Mouse (Mus musculus) ES-Bruce4 (cell line): ENCODE data around the gene Adck2. TPM values are rescaled to one million over a fixed set of nuclear protein-coding genes. Genes with fewer than 3 reads are reported as not detected.

ENCODE experiments used
- H3K27ac ChIP-seq: 2 replicates; pipeline ENCODE4 v1.5.1; 2012; ENCODE audit warnings: low read length, inconsistent platforms; ENCODE audit not compliant: insufficient read depth
- H3K27me3 ChIP-seq: 2 replicates; pipeline ENCODE4 v1.6.1; 2012; ENCODE audit warnings: mild to moderate bottlenecking, low read length, inconsistent platforms; ENCODE audit not compliant: control insufficient read depth, poor library complexity, insufficient read depth, severe bottlenecking
- H3K36me3 ChIP-seq: 2 replicates; pipeline ENCODE4 v1.6.1; 2012; ENCODE audit warnings: inconsistent platforms, mild to moderate bottlenecking, low read length, moderate library complexity; ENCODE audit not compliant: control insufficient read depth, poor library complexity, insufficient read depth, severe bottlenecking
- H3K4me1 ChIP-seq: one replicate; pipeline ENCODE4 v1.8.1; 2011; ENCODE audit warnings: low read length; ENCODE audit not compliant: control insufficient read depth, insufficient read depth
- H3K4me3 ChIP-seq: 2 replicates; pipeline ENCODE4 v1.5.1; 2011; ENCODE audit warnings: low read depth, mild to moderate bottlenecking, low read length
- H3K9ac ChIP-seq: 2 replicates; pipeline ENCODE4 v1.6.1; 2012; ENCODE audit warnings: low read depth, mild to moderate bottlenecking, inconsistent platforms; ENCODE audit not compliant: poor library complexity, severe bottlenecking
- H3K9me3 ChIP-seq: replicated peaks from 2 replicates; pipeline ENCODE4 v1.6.1; 2012; ENCODE audit warnings: mild to moderate bottlenecking, low read length, inconsistent platforms; ENCODE audit not compliant: control insufficient read depth, poor library complexity, insufficient read depth, severe bottlenecking
- CTCF ChIP-seq: IDR thresholded peaks from one replicate; pipeline ENCODE4 v1.8.1; 2011; ENCODE audit warnings: low read depth, low read length
- EP300 ChIP-seq: IDR thresholded peaks from 2 replicates; pipeline ENCODE4 v1.6.1; 2011; ENCODE audit warnings: low read depth, low read length; ENCODE audit not compliant: insufficient read depth
- POLR2A ChIP-seq: IDR thresholded peaks from one replicate; pipeline ENCODE4 v1.8.1; 2011; ENCODE audit warnings: low read length; ENCODE audit not compliant: insufficient read depth
- polyA plus RNA-seq: library from polyadenylated mRNA; stranded (reverse); fragments of >200 nt; gene quantifications from 2 replicates; pipeline ENCODE4 v1.2.4, GENCODE M21; 2011; ENCODE audit warnings: low read depth; ENCODE audit not compliant: missing spikeins, insufficient read depth, insufficient read length

Gene Adck2
- polyA plus RNA-seq, 1 experiment, result 11.6 TPM

DNA sequence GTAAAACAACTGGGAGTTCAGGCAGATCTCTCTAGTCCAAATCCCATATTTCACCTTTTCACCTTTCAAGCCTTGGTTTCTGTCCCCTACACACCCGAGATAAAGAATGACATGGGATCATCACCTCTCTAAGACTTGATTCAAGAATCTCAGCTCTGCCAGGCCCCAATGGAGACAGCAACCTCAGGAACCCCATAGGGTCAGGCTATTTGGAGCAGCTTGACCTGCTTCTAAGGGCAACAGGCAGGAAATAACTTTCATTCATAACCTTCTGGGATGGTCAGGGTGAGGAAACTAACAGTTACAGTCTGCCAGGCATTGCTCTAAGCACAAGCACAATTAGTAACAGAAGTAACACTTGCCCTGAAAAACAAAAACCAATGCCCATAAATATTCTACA, 37.1 kb upstream of the Adck2 start:
- Histone ChIP-seq H3K9ac (no peak overlapping the region), H3K4me1 (peaks cover 11% of the 10 kb centered on the region), H3K27me3 (no peaks in the 10 kb centered on the region), H3K4me3 (no peak overlapping the region), H3K27ac (no peak overlapping the region), H3K9me3 (no peaks in the 10 kb centered on the region), H3K36me3 (no peaks in the 10 kb centered on the region)
- TF ChIP-seq POLR2A (no peak), EP300 (no peak), CTCF (no peak)

DNA sequence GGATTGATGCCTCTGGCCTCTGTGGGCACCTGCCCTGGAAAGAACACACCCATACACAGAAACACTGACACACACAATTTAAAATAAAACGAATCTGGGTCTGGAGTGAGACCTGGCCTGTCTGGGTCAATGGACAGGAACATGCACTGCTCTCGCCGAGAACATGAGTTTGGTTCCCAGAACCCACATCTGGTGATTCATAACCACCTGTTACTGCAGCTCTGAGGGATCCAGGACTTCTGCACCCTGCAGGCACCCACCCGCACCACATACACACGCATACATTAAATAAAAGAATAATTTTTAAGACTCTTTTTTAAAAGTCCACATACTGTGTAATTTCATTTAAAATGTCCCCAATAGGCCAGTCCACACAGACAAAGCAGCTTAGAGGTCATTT, 36.4 kb upstream of the Adck2 start:
- no peak overlapping the region for H3K27ac ChIP-seq
- H3K4me3 ChIP-seq, result no peak overlapping the region
- H3K9ac ChIP-seq, result no peak overlapping the region
- no peaks in the 10 kb centered on the region for H3K36me3 ChIP-seq
- H3K4me1 ChIP-seq, result peaks cover 11% of the 10 kb centered on the region
- no peaks in the 10 kb centered on the region for H3K27me3 ChIP-seq
- no peaks in the 10 kb centered on the region for H3K9me3 ChIP-seq
- TF ChIP-seq CTCF (no peak), EP300 (no peak), POLR2A (no peak)

DNA sequence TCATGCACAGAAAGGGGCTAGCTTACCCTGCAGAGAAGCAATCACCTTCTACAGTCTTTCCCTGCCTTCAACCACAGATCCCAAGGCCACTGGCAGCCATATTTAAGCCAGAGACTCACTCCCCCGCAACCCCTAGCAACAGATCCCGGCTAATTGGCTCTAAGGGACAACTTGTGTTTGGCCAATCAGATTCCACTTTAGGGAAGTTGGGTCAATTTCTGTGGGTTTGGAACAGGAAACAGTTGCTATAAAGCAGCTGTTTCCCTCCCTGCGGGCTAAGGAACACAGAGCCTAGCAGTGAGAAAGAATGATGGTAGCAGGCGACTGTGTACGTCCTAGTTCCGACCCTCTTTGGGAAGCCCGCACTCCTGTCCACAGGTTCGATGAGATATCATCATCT, 35.4 kb upstream of the Adck2 start:
- Histone ChIP-seq H3K9ac (no peak overlapping the region), H3K9me3 (no peaks in the 10 kb centered on the region), H3K27me3 (no peaks in the 10 kb centered on the region), H3K4me3 (no peak overlapping the region), H3K36me3 (no peaks in the 10 kb centered on the region), H3K4me1 (peaks cover 16% of the 10 kb centered on the region), H3K27ac (no peak overlapping the region)
- no peak for TF ChIP-seq CTCF
- TF ChIP-seq EP300, result no peak
- no peak for TF ChIP-seq POLR2A

DNA sequence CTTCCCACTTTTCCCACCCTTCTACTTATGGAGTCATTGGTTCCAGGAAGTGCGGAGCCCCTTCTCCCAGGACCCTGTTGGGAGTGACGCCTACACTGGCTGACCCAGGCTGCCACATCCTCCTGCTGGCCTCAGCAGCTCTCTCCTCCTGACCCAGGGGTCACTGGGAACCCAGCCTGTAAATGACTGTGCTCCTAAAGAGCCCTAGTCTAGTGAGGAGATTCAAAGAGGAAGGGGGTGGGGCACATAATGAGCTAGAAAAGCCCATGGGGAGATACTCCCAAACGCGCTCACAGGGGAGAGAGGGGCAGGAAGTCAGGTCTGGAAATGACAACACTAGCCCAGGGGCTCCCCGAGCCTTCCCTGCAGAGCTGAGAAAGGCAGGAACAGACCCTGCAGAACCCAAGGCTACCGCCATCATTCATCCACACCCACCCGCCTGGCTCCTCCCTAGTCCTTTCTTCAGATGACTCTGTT, 34.0 kb upstream of the Adck2 start:
- TF ChIP-seq EP300, result no peak
- H3K27ac ChIP-seq, result peak overlapping the region; percentile 85
- H3K27me3 ChIP-seq, result no peaks in the 10 kb centered on the region
- H3K9ac ChIP-seq, result no peak overlapping the region
- peaks cover 20% of the 10 kb centered on the region for H3K4me1 ChIP-seq
- no peak overlapping the region; the same call in 1 of the 2 replicates for H3K4me3 ChIP-seq
- no peaks in the 10 kb centered on the region for H3K36me3 ChIP-seq
- no peaks in the 10 kb centered on the region for H3K9me3 ChIP-seq

DNA sequence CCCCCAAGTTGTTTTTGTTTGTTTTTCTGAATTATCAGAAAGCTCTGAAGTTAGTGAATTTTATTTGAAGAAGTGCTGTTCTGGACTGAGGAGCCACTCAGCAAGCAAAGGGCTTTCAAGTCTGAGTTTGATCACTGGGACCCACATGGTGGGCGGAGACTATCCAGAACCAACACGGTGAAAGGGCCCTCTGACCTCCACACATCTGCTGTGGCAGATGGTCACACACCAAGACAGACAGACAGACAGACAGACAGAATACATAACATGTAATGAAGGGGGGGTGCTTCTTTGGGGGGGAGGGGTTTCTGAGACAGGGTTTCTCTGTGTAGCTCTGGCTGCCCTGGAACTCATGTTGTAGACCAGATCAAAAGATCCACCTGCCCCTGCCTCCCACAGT, 33.1 kb upstream of the Adck2 start:
- H3K27ac ChIP-seq, result peak overlapping the region; percentile 85
- no peak overlapping the region for H3K9ac ChIP-seq
- no peaks in the 10 kb centered on the region for H3K9me3 ChIP-seq
- no peak for TF ChIP-seq CTCF
- peak; percentile 64; the same call in 1 of the 2 replicates for TF ChIP-seq EP300
- no peaks in the 10 kb centered on the region for H3K27me3 ChIP-seq
- peaks cover 16% of the 10 kb centered on the region for H3K4me1 ChIP-seq
- H3K4me3 ChIP-seq, result no peak overlapping the region
- no peaks in the 10 kb centered on the region for H3K36me3 ChIP-seq

DNA sequence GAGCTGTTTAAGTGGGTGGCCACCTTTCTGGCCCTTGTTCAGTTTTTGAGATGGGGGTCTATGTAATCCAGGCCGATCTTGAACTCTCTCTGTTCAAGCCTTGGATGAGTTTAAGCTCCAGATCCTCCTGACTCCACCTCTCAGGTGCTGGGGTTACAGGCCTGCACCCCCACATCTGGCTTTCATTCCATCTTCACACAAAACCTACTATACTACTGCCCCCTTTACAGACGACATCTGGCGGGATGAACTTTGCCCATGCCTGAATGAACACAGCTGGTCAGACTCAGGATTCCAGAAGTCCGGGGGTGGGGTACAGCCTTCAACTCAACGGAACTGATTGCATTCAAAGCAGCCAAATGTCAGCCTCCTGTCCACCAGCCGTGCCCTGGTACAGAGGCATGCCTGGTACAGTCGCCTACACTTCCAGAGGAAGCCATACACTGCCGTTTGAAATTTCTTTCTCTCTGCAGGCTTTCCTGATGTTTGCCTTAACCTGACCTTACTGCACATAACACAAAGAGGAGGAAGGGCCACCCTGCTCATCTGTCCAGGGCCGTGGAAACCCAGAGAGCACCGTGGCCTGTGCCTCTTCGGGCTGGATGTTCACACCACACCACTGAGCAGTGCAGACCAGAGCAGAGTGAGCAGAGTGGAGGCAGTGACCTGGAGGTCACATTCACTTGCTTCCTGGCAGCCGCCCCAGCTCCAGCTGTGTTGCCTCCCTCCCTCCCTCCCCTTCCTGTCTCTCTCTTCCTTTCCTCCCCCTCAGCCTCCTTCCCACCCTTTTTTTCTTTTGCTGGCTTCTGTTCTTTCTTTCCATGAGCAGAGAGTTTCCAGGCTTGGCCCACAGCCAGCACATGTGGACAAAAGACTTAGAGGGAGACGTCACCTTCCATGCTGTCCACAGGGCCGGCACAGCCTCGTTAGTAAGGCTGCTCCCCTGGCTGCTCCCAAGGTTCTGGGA, 30.8 kb upstream of the Adck2 start:
- 0 out of 2 replicates have a peak overlapping the region, but pooled peaks have one; percentile 6 for H3K9ac ChIP-seq
- H3K4me3 ChIP-seq, result no peak overlapping the region
- H3K9me3 ChIP-seq, result no peaks in the 10 kb centered on the region
- peak overlapping the region; percentile 24 for H3K27ac ChIP-seq
- peaks cover 16% of the 10 kb centered on the region for H3K4me1 ChIP-seq
- no peaks in the 10 kb centered on the region for H3K36me3 ChIP-seq
- H3K27me3 ChIP-seq, result no peaks in the 10 kb centered on the region
- TF ChIP-seq POLR2A, result no peak
- TF ChIP-seq EP300, result peak; percentile 73
- no peak for TF ChIP-seq CTCF
